Mouse (Mus musculus) heart, embryonic 13.5 days (tissue): ENCODE measurements around the gene Fzr1. TPM values are rescaled to one million over a fixed set of nuclear protein-coding genes. Genes with fewer than 3 reads are reported as not detected.

Experiments used
- ATAC-seq: fragments of 200-750 bp; cut with Nextera tagmentation; 2 replicates; pipeline ENCODE4 v1.8.0; 2017; ENCODE audit warnings: moderate TSS enrichment; ENCODE audit not compliant: insufficient number of reproducible peaks, low FRiP score, low TSS enrichment; ENCODE audit errors: extremely low read depth
- H3K27ac ChIP-seq: fragments of 300-500 bp; sonication (generic); replicated peaks from 2 replicates; pipeline ENCODE4 v1.5.1; 2015; ENCODE audit warnings: moderate library complexity, mild to moderate bottlenecking, inconsistent platforms
- H3K27me3 ChIP-seq: fragments of 300-500 bp; sonication (generic); replicated peaks from 2 replicates; pipeline ENCODE4 v1.6.1; 2015; ENCODE audit warnings: mild to moderate bottlenecking, inconsistent platforms
- H3K36me3 ChIP-seq: fragments of 300-500 bp; sonication (generic); 2 replicates; pipeline ENCODE4 v1.6.1; 2015; ENCODE audit warnings: mild to moderate bottlenecking, inconsistent platforms
- H3K4me1 ChIP-seq: fragments of 300-500 bp; sonication (generic); 2 replicates; pipeline ENCODE4 v1.6.1; 2015; ENCODE audit warnings: inconsistent platforms
- H3K4me2 ChIP-seq: fragments of 300-500 bp; sonication (generic); 2 replicates; pipeline ENCODE4 v1.6.1; 2015; ENCODE audit warnings: inconsistent platforms, mild to moderate bottlenecking, moderate library complexity
- H3K4me3 ChIP-seq: fragments of 300-500 bp; sonication (generic); 2 replicates; pipeline ENCODE4 v1.5.1; 2015; ENCODE audit warnings: moderate library complexity, mild to moderate bottlenecking, inconsistent platforms
- H3K9ac ChIP-seq: fragments of 300-500 bp; sonication (generic); 2 replicates; pipeline ENCODE4 v1.6.1; 2015; ENCODE audit warnings: inconsistent platforms, mild to moderate bottlenecking, moderate library complexity
- H3K9me3 ChIP-seq: fragments of 300-500 bp; sonication (generic); 2 replicates; pipeline ENCODE4 v1.6.1; 2016; ENCODE audit warnings: inconsistent platforms
- WGBS: fragments of 180-500 bp; shearing (Covaris S2); methylation state at CpG from one replicate; pipeline ENCODE4 v1.1.7; 2015; ENCODE audit warnings: mixed read lengths; 5-methylcytosine and 5-hydroxymethylcytosine counted together
- polyA plus RNA-seq: library from polyadenylated mRNA; unstranded; fragments of >200 nt; fragmentation: Nextera tagmentation; extraction: Ambion mirVana; gene quantifications from 2 replicates; pipeline ENCODE4 v1.2.1, GENCODE M21; 2015

The Fzr1 gene
- polyA plus RNA-seq, 1 experiment from 2014 or later, result 72.2 TPM

- H3K36me3 ChIP-seq, result peaks cover 10% of the 10 kb centered on the region; the same call in 1 of the 2 replicates
- H3K27me3 ChIP-seq, result peaks cover 34% of the 10 kb centered on the region
- no peak overlapping the region for H3K4me2 ChIP-seq
- peak overlapping the region; percentile 65; the same call in 1 of the 2 replicates for H3K9ac ChIP-seq
- 73% methylated on average over 11 of the region's 11 CpGs for WGBS
- no peaks in the 10 kb centered on the region for H3K9me3 ChIP-seq
- ATAC-seq, result no peak
- peaks cover 60% of the 10 kb centered on the region for H3K4me1 ChIP-seq
- H3K27ac ChIP-seq, result 0 out of 2 replicates have a peak overlapping the region, but pooled peaks have one; percentile 73
- no peak overlapping the region for H3K4me3 ChIP-seq
Observed at GRCm38 (mm10) chr10:81334324-81334723, 44.0 kb downstream of the Fzr1 start.

GRCm38 (mm10) chr10:81332277-81332676, 46.0 kb downstream of the Fzr1 start:
- ATAC-seq, result no peak
- peak overlapping the region; percentile 20 for H3K4me3 ChIP-seq
- H3K36me3 ChIP-seq, result peaks cover 14% of the 10 kb centered on the region
- H3K9ac ChIP-seq, result peak overlapping the region; percentile 64
- no peak overlapping the region for H3K27ac ChIP-seq
- H3K9me3 ChIP-seq, result no peaks in the 10 kb centered on the region
- peak overlapping the region; percentile 50 for H3K4me2 ChIP-seq
- peaks cover 17% of the 10 kb centered on the region for H3K27me3 ChIP-seq
- WGBS, result 29% methylated on average over 29 of the region's 29 CpGs
- H3K4me1 ChIP-seq, result peaks cover 76% of the 10 kb centered on the region

GRCm38 (mm10) chr10:81330007-81330406, 48.3 kb downstream of the Fzr1 start:
- 58% methylated on average over 4 of the region's 4 CpGs for WGBS
- Histone ChIP-seq H3K27ac (peak overlapping the region; percentile 96), H3K9ac (peak overlapping the region; percentile 78), H3K27me3 (peaks cover 15% of the 10 kb centered on the region), H3K36me3 (peaks cover 37% of the 10 kb centered on the region), H3K4me2 (peak overlapping the region; percentile 63), H3K9me3 (no peaks in the 10 kb centered on the region), H3K4me1 (peaks cover 74% of the 10 kb centered on the region), H3K4me3 (peak overlapping the region; percentile 34; the same call in 1 of the 2 replicates)
- no peak for ATAC-seq

- Histone ChIP-seq H3K9me3 (no peaks in the 10 kb centered on the region), H3K36me3 (peaks cover 41% of the 10 kb centered on the region), H3K27me3 (peaks cover 15% of the 10 kb centered on the region), H3K4me3 (peak overlapping the region; percentile 34), H3K4me2 (peak overlapping the region; percentile 63), H3K27ac (peak overlapping the region; percentile 96), H3K4me1 (peaks cover 68% of the 10 kb centered on the region), H3K9ac (peak overlapping the region; percentile 78)
- 43% methylated on average over 10 of the region's 10 CpGs for WGBS
- ATAC-seq, result peak; percentile 53
Observed at GRCm38 (mm10) chr10:81329194-81329975, 48.9 kb downstream of the Fzr1 start.

- H3K4me2 ChIP-seq, result peak within 1 kb of the TSS; percentile 63
- H3K4me3 ChIP-seq, result peak within 1 kb of the TSS; percentile 34
- peaks cover 13% of the 10 kb centered on the region for H3K27me3 ChIP-seq
- H3K9me3 ChIP-seq, result no peaks in the 10 kb centered on the region
- peak within 1 kb of the TSS; percentile 96 for H3K27ac ChIP-seq
- H3K4me1 ChIP-seq, result peaks cover 66% of the 10 kb centered on the region
- ATAC-seq, result 0 out of 2 replicates have a peak, but pooled peaks have one; percentile 31
- WGBS, result 3% methylated on average over 10 of the region's 10 CpGs
- H3K36me3 ChIP-seq, result peaks cover 49% of the 10 kb centered on the region
- peak within 1 kb of the TSS; percentile 78 for H3K9ac ChIP-seq
Observed at GRCm38 (mm10) chr10:81328386-81328785, 49.9 kb downstream of the Fzr1 start, which contains the start of gene Tbxa2r. Tbxa2r (plus strand) TSS chr10:81328731.

- Histone ChIP-seq H3K9me3 (no peaks in the 10 kb centered on the region), H3K4me2 (peak overlapping the region; percentile 63), H3K4me1 (peaks cover 66% of the 10 kb centered on the region), H3K9ac (peak overlapping the region; percentile 78), H3K36me3 (peaks cover 49% of the 10 kb centered on the region), H3K27ac (peak overlapping the region; percentile 96), H3K27me3 (peaks cover 9% of the 10 kb centered on the region), H3K4me3 (no peak overlapping the region)
- 12% methylated on average over 2 of the region's 2 CpGs for WGBS
- no peak for ATAC-seq
Observed at GRCm38 (mm10) chr10:81327959-81328358, 50.4 kb downstream of the Fzr1 start.

GRCm38 (mm10) chr10:81326858-81327257, 51.5 kb downstream of the Fzr1 start:
- WGBS, result 58% methylated on average over 6 of the region's 6 CpGs
- Histone ChIP-seq H3K4me3 (no peak overlapping the region), H3K27ac (peak overlapping the region; percentile 96), H3K36me3 (peaks cover 57% of the 10 kb centered on the region), H3K4me1 (peaks cover 66% of the 10 kb centered on the region), H3K9ac (no peak overlapping the region), H3K9me3 (no peaks in the 10 kb centered on the region), H3K4me2 (peak overlapping the region; percentile 11; the same call in 1 of the 2 replicates), H3K27me3 (no peaks in the 10 kb centered on the region)
- no peak for ATAC-seq

- WGBS, result 90% methylated on average over 18 of the region's 18 CpGs
- H3K4me2 ChIP-seq, result no peak overlapping the region
- H3K27me3 ChIP-seq, result no peaks in the 10 kb centered on the region
- no peaks in the 10 kb centered on the region for H3K9me3 ChIP-seq
- no peak for ATAC-seq
- peak overlapping the region; percentile 96; the same call in 1 of the 2 replicates for H3K27ac ChIP-seq
- H3K36me3 ChIP-seq, result peaks cover 57% of the 10 kb centered on the region
- H3K9ac ChIP-seq, result no peak overlapping the region
- H3K4me1 ChIP-seq, result peaks cover 61% of the 10 kb centered on the region
- no peak overlapping the region for H3K4me3 ChIP-seq
Observed at GRCm38 (mm10) chr10:81325781-81326180, 52.5 kb downstream of the Fzr1 start.

GRCm38 (mm10) chr10:81325176-81325575, 53.1 kb downstream of the Fzr1 start:
- peaks cover 57% of the 10 kb centered on the region for H3K36me3 ChIP-seq

GRCm38 (mm10) chr10:81323791-81324530, 54.4 kb downstream of the Fzr1 start:
- Histone ChIP-seq H3K9ac (no peak overlapping the region), H3K36me3 (peaks cover 57% of the 10 kb centered on the region), H3K9me3 (no peaks in the 10 kb centered on the region), H3K27ac (no peak overlapping the region), H3K27me3 (no peaks in the 10 kb centered on the region), H3K4me3 (no peak overlapping the region), H3K4me2 (no peak overlapping the region), H3K4me1 (peaks cover 53% of the 10 kb centered on the region)
- WGBS, result 92% methylated on average over 18 of the region's 18 CpGs
- no peak for ATAC-seq

More at GRCm38 (mm10) chr10:81325176-81325575, 53.1 kb downstream of the Fzr1 start:
- Histone ChIP-seq H3K27me3 (no peaks in the 10 kb centered on the region), H3K9me3 (no peaks in the 10 kb centered on the region), H3K4me2 (no peak overlapping the region), H3K4me3 (no peak overlapping the region), H3K27ac (no peak overlapping the region), H3K4me1 (peaks cover 55% of the 10 kb centered on the region), H3K9ac (no peak overlapping the region)
- 91% methylated on average over 21 of the region's 21 CpGs for WGBS
- ATAC-seq, result no peak

- Histone ChIP-seq H3K9me3 (no peaks in the 10 kb centered on the region), H3K4me2 (no peak overlapping the region), H3K9ac (no peak overlapping the region), H3K4me3 (no peak overlapping the region), H3K27ac (no peak overlapping the region), H3K4me1 (peaks cover 53% of the 10 kb centered on the region), H3K27me3 (no peaks in the 10 kb centered on the region), H3K36me3 (peaks cover 64% of the 10 kb centered on the region)
- ATAC-seq, result no peak
- 91% methylated on average over 23 of the region's 23 CpGs for WGBS
Observed at GRCm38 (mm10) chr10:81323141-81323775, 55.1 kb downstream of the Fzr1 start.
